Mouse (Mus musculus) fibroblast of lung, adult 2 months (primary cell): ENCODE results near the gene Ces3b.
"Not testable (repeated sequence)": the region's sequence is repeated elsewhere in the genome, so short reads cannot be mapped to it uniquely, and the experiment has no call there.

Experiments used
- DNase-seq: peaks from one replicate; pipeline ENCODE4 v3.0.0-alpha.2; 2011; ENCODE audit warnings: low read depth

The Ces3b gene

DNA sequence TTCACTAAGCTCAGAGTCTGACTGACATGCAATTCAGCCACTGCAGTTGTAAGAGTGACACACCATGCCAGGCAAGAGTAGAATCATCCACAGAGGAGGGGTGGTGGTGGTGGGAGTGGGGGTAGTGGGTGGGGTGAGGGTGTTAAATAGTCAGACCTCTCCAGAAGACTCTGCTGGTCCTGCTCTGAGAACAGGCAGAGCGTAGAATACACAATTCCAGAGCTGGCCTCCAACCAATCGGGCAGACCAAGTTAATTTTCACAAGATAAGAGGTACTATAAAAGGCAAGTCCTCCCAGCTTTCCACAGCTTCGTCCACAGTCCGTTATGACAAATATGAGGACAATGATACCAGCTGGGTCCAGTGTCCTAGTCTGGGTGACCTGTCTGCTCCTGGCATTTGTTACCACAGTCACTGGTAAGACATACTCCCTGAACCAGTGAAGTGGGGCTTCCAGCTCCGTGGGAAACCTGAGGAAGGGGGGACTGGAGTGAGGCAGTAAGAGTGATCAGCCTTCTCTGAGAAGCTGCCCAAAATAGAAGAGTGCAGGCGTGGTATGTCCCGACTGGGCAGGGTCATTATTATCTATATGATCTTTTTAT lies at the start of gene Ces3b:
Ces3b (plus strand) TSS at position 305 of the 602 bp plus-strand sequence.
- DNase-seq: no peak

DNA sequence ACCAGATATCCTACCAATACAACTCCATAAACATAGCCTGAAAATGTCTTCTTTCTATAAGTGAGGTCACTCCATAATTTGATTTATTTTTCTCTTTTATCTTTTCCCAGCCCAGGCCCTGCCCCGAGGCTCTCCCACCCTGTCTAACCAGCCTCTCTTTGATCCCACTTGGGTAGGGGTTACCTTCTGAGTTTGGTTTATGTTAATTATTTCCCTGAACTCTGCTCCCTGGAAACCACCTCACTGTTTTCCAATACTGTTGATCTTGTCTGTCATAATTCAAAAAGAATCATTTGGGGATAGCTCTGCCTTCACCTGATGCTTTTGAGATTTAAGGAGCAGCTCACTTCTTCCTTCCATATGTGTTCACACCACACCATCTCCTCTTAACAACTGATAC lies 40.0 kb upstream of the Ces3b start:
- DNase-seq: no peak

DNA sequence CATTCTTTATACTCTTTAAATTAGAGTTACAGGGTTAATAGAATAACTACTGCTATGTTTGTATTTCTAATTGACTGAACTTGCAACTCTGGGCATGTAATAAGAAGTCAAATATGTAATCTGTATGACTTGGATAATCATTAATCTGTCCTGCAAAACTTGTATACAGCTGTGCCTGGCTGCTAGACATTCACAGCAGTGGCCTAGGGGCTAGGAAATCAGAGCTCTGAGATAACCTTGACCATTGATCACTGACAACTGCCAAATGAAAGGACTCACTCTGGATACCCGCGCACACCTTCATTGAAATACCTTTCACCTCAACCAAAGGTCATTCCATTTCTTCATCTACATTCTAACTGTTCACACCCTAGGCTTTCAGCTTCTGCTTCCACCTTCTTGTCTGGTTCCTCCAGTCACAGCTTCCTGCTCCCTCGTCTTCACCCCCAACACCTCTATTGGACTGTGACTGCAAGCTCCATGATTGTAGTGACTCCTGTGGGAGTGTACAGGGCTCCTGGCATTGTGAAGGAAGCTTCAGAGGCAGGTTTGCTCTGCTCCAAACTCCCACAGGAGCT lies 37.6 kb upstream of the Ces3b start:
- no peak for DNase-seq

DNA sequence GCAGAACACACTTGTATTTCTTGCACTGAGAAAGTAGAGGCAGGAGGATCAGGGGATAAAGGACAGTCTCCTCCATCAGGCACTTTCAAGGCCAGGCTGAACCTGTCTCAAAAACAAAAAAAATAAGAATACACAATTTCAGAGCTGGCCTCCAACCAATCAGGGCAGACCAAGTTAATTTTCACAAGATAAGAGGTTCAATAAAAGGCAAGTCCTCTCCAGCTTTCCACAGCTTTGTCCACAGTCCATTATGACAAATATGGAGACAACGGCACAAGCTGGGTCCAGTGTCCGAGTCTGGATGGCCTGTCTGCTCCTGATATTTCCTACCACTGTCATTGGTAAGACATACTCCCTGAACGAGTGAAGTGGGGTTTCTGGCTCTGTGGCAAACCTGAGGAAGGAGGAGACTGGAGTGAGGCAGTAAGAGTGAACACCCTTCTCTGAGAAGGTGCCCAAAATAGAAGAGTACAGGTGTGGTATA lies 35.1 kb upstream of the Ces3b start, which contains the start of gene Ces3a:
Ces3a (plus strand) TSS at position 231 of the 484 bp plus-strand sequence.
- no peak for DNase-seq

DNA sequence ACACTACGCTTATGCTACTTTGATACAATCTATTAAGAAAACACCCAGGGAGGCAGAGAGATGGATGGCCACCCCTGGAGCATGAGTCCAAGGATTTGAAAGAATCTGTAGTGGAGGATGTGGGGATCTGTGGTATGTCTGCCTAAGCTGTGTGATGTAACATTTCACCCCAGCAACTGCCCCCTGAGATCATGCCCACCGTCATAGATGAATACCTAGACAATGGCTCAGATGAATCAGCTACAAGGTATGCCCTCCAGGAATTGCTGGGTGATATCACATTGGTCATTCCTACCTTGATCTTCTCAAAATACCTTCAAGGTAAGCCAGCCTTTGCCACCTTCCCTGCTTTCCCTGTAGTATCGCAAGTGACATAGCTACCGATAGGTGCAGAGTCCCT lies 27.3 kb upstream of the Ces3b start:
- DNase-seq: no peak

DNA sequence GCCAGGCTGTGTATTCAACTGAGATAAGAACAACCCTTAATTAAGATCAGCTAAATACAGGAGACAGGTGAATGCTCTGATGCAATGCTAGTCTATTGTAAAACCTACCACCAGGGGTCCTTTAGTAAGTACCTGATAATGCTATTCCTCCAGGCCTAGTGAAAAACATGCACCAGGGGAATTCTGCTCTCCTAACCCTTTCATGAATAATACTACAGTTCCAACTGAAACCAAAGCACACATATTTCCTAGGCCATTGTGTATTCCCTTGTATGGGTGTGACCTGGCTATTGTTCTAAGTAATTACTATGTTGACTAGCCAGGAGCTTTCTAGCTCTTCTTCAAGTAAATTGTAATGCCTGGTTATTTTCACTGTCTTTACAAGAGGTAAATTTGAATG lies 23.5 kb upstream of the Ces3b start:
- DNase-seq: no peak

DNA sequence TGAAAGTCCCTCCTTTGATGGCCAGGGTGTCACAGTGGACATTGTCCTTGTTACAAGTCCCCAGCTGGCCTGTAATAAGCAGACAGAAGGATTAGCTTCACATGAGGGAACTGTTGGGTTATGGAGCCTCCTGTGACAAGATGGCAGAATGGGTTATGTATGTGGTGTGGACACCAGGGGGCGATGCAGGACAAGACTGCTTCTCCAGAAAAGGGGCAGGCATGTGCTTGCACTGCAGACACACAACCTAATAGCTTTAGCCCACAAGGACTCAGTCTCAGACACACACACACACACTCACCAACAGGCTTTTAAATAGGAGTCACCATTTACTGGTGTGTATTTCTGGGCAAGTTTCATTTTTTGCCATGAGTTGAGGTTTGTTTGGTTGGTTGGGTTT lies 16.8 kb upstream of the Ces3b start:
- DNase-seq: peak; percentile 17

DNA sequence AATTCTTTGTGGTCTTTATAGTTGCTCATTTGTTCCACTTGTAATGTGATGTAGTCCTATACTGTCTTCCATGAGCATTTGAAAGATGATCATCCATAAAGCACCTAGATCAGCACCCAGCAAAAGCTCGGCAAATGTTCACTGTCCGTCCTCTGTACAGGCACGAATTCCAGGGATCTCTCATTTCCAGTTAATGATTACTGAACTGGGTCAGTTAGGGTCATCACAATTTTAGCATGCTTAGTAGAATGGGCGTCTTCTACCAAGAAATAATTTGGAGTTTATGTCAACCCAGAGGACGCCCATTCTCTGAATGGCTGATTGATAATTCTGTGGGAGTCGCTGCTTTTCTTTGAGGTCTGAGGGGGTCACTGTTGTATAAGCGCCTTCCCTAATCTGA lies 15.6 kb upstream of the Ces3b start:
- not testable (repeated sequence) for DNase-seq

DNA sequence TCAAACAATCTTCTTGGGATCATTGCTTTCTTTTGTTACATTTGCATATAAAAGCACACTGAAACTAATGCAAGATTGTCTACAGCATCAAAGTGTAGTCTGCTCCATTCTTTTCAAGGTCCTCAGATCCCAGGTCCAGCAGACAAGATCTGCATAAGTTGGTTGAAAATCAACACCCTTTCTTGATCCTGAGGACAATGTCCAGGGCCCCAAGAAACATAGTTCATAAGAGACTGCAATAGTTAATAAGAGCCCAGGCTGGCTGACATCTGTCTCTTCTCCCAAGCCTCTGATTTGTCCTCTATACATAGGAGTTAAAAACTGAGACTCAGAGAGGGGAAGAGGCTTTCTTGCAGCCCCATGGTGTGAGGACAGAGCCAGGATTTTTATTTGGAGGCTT lies 14.6 kb upstream of the Ces3b start:
- no peak for DNase-seq

DNA sequence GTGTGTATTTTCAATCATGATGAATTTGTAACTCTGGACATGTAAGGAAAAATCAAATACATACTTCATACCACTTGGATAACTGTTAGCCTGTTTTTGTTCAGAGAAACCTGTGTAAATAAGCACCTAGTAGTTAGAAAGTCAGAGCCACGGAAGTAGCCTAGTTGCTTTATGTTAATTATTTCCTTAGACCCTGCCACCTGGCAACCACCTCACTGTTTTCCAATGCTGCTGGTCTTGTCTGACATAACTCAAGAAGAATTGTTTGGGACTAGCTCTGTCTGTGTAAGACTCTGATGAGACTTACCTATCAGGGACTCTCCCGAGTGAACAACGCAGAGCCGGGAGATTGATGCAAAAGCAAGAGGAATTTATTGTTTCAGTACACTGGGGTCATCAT lies 7.0 kb upstream of the Ces3b start:
- DNase-seq: no peak

DNA sequence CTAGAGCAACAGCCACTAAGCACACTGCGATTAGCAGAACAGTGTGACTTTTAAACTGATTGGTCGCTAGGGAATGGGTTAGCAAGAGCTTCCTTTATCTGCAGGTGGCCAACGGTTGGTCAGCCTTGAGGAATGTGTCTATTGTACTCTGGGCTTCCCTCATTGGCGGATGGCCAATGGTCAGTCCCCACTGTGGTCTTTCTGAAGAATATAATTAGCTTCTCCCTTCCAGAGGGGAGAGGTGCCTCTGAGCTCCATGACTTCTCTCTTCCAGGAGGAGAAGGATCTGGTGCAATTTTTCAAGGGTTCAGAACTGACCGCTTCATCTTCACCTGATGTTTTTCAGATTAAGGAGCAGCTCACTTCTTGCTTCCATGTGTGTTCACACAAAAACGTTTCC lies 6.5 kb upstream of the Ces3b start:
- no peak for DNase-seq

DNA sequence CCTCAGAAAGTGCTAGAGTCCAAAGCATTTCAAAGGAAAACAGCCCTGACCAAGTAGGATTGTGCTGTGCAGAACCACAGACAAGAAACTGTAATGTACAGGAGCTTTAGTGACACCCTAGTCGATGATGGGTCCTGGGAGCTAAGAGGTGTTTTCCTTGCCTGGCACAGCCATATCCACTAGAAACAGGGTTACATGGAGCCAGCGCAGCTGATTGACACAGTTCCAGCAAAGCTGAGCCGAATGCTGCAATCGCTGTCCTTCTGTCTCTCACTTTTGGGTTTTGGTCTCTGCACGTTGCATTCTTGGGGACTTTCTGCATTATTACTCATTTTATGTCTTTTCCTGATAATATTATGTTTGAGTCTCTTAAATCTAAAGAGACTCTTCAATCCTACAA lies 5.0 kb upstream of the Ces3b start:
- DNase-seq: no peak

DNA sequence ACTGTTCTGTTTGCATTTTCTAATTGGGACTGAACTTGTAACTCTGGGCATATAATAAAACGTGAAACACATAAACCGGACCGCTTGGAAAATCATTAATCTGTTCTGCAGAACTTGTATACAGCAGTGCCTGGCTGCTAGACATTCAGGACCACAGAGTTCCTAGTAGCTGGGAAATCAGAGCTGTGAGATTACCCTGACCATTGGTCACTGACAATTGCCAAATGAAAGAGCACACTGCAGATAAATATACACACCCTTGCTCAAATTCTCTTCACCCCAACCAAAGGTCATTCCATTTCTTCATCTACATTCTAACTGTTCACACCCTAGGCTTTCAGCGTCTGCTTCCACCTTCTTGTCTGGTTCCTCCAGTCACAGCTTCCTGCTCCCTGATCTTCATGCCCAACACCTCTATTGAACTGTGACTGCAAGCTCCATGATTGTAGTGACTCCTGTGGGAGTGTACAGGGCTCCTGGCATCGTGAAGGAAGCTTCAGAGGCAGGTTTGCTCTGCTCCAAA lies 2.7 kb upstream of the Ces3b start:
- no peak for DNase-seq

DNA sequence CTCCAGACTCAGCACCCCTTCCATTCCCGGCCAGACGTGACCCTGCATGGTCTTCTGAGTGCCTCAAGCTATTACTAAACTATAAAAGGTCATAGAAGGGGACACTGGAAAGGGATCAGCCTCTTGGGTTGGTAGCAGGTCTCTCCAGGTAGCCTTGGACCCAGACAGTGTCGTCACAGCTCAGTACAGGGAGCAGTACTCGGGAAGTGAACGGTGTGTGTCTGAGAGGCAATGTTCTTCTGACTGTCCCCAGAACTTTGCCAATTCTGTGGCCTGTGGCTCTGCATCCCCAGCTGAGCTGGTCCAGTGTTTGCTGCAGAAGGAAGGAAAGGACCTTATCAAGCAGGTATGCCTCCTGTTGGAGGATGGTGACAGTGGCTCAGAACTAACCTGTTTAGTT lies 4.6 kb downstream of the Ces3b start:
- DNase-seq: not testable (repeated sequence)

DNA sequence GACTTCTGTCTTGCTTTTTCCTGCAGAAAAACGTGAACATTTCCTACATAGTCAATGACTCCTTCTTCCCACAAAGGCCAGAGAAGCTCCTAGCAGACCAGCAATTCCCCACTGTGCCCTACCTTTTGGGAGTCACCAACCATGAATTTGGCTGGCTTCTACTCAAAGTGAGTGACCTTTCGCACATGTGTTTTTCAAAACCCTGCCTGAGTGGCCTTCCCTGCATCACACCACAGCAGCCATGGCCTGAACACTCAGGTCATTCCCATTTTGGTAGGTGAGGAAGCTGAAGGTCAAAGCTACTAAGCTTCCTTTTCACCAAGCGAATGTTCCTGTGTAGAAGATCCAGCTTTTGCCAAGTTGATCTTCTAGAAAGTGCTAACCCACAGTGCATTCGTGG lies 5.0 kb downstream of the Ces3b start:
- DNase-seq: no peak

DNA sequence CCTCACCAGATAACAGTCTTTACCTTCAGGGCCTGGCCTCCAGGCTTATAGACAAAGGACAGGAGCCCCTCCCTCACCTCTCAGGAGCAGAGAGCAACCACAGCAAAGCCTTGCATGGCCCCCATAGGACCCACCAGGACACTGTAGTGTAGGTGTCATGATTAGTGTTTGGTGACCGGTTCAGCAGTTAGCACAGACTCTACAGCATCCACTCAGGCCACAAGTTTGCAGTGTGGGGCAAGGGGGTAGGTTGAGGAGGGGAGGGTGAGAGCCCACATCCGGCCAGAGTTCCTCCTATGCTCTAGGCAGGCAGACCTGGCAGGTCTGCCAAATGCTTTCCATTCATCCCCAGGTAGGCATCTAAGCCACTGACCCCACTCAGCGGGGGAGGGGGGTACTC lies 10.4 kb downstream of the Ces3b start:
- no peak for DNase-seq

DNA sequence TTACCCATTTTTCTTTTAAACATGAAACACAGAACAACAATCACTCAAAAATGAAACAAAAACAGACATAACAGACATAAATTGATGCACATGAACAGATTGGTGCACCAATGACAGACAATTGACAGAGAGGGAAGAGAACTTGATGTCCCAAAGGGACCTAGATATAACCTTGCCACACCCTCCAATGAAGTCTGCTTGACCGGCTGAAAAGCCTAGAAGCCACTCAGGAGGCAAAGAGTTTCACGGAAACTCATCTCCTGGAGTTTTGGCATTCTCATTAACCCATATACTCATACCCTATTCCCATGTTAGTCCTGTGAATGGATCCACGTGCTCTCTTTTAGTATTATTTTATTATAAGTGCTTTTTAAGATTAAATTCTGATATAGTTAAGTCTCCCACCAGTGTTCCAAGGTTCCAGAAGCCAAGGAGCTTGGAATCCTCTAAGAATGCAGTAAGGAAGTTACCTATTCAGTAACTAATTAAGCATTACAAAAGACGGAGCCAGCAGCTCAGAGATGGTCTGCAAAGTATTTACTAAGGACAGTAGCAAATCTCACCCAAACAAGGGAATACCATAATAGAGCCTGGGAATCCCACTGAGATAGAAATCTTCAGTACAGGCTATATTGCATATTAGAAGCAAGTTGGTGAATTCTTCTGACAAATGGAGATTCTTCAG lies 18.7 kb downstream of the Ces3b start:
- not testable (repeated sequence) for DNase-seq

DNA sequence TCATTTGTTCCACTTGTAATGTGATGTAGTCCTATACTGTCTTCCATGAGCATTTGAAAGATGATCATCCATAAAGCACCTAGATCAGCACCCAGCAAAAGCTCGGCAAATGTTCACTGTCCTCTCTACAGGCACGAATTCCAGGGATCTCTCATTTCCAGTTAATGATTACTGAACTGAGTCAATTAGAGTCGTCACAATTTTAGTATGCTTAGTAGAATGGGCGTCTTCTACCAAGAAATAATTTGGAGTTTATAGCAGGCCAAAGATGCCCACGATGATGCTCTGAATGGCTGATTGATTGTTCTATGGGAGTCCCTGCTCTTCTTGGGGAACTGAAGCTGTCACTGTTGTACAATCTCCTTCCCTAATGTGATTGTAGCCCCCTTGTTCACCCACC lies 20.1 kb downstream of the Ces3b start:
- not testable (repeated sequence) for DNase-seq

DNA sequence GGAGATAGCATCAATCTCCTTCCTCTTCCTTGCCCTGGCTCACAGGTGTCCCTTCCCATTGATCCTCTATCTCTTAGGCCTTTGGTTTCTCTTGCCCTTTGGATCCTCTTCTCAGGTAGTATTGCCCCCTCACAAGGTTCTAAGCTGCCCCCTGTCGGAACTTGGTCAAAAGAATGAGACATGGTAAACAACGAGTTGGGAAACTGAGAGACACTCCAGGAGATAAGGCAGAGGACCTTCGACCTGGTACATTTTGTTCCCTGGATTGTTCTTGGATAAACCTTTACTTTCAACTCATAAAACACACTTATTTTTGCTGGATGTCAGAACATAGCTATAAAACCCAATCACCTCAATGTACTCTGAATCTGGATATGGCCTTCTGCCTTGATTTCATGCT lies 20.7 kb downstream of the Ces3b start:
- no peak for DNase-seq

DNA sequence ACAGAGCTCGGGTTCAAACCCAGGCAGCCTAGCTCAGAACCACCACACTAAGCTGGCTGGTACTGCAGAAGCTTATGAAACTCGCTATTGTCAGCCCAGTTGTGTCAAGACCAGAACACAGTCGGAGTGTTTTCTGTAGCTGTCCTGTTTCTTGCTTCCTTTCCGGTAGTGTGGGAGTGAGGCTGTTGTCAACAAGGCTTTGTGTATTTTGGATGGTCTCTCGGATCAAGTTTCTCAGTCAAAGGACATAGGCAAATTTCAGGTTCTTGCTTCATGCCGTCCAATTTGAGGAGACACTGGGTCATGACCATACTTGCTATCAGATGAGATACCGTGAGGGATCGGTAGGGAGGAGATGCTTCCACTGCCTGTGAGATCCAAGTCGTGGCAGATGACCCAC lies 46.3 kb downstream of the Ces3b start:
- no peak for DNase-seq

DNA sequence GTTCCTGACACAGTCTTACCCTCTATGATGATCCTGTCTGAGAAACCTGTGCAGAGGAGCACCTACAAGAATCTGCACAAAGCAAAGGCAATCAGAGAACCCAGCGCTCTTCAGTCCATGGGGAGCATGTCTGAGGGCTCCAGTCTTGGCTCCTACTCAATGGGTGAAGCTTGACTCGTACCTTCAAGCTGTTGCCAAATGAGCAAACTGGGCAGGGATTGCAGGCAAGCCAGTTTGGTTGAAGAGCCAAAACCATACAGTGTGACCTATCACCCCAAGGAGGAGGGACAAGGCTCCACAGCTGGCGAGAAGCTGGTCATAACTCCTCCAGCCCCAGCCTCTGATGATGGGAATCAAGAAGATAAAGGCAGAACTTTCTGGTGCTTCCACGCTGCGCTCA lies 48.0 kb downstream of the Ces3b start, which contains the start of gene Ces4a:
Ces4a (plus strand) TSS at position 292 of the 400 bp plus-strand sequence.
- DNase-seq: no peak

DNA sequence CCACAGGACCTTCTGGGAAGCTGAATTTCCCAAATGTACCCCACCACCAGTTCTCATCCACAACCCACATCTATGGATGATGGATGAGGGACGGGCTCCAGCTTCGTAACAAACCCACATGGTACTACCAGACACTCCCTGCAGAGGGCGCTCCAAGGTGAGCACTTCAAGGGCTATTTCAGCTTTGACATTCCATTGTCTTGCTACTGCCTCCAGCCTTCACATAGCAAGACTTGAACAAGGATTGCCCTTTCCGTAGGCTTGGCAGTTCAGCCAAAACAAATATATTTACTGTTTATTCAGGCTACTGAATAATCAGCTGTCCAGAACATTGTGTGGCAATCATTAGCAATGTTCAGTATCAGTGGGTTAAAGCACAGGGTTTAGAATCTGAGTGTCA lies 54.9 kb downstream of the Ces3b start:
- no peak for DNase-seq

DNA sequence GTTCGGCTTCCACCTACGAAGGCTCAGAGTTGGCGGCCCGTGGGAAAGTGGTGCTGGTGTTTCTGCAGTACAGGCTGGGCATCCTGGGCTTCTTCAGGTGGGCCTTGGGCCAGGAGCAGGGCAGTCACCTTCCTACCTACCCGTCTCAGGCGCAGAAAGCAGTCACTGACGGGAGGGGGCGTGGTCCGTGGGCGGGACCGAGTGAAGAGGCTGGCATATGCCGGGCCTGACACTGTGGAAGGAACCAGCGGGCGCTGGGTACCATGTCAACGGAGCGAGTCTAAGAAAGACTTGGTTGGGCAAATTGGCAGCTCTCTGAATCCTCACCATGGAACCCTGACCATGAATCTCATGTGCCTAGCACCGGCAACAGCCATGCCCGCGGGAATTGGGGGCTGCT lies 58.8 kb downstream of the Ces3b start:
- DNase-seq: no peak
